Mouse (Mus musculus): ENCODE measurements around the gene Mgat5. TPM values are rescaled to one million over a fixed set of nuclear protein-coding genes. Genes with fewer than 3 reads are reported as not detected.
A peak's percentile ranks its signal among the peaks of the same experiment; 100 is the strongest.

Gene Mgat5
- polyA plus RNA-seq, 1 experiment from 2014 or later = 0.98 TPM

DNA sequence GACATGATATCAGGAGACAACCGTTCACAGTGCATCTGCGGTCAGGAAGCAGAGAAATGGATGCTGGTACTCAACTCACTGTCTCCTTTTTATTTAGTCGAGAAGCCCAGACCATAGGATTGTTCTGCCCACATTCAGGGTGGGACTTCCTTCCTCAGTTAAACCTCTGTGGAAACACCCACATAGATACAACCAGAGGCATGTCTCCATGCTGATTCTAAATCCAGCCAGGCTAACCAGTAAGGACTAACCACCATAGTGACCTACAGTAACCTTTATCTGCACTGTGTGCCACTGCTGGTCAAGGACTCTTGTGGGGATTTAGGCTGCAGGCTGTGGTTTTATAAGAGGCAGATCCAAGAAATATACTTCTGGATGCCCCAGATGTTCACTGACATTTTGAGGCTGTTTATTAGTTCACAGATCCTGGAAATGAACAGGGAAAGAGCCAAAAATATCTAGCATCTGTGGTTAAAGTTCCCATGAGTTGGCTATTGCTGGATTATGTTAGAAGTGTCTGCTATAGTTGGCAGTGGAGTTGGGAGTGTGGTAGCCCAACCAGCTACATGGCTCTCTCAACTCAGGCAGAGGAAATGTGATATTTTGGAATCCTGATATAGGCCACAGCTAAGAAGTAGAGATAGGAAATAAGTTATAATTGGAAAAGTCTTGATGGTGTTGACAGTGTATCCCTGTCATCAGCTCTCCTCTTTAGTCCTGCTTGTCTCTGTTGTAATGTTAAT, 143.2 kb downstream of the Mgat5 start:
- no peaks in the 10 kb centered on the region for H3K9me3 ChIP-seq (replicated peaks; ENCODE audit: control insufficient read depth, low read length)
- H3K4me3 ChIP-seq (ENCODE audit: low read depth, low read length) = no peak overlapping the region
- H3K36me3 ChIP-seq (ENCODE audit: control insufficient read depth, insufficient read depth) = no peaks in the 10 kb centered on the region
- H3K9ac ChIP-seq (ENCODE audit: low read depth, low read length) = no peak overlapping the region
- no peaks in the 10 kb centered on the region for H3K27me3 ChIP-seq (ENCODE audit: control insufficient read depth, insufficient read depth, low read depth, low read length)
- H3K4me2 ChIP-seq (ENCODE audit: low read depth, low read length) = no peak overlapping the region
- H3K4me1 ChIP-seq (ENCODE audit: control insufficient read depth, low read depth, low read length) = no peaks in the 10 kb centered on the region
- H3K27ac ChIP-seq (ENCODE audit: low read length) = no peak overlapping the region
- 45% methylated on average over 3 of the region's 3 CpGs for WGBS (ENCODE audit: insufficient replicate concordance)
- no peak for ATAC-seq (ENCODE audit: low read depth)

DNA sequence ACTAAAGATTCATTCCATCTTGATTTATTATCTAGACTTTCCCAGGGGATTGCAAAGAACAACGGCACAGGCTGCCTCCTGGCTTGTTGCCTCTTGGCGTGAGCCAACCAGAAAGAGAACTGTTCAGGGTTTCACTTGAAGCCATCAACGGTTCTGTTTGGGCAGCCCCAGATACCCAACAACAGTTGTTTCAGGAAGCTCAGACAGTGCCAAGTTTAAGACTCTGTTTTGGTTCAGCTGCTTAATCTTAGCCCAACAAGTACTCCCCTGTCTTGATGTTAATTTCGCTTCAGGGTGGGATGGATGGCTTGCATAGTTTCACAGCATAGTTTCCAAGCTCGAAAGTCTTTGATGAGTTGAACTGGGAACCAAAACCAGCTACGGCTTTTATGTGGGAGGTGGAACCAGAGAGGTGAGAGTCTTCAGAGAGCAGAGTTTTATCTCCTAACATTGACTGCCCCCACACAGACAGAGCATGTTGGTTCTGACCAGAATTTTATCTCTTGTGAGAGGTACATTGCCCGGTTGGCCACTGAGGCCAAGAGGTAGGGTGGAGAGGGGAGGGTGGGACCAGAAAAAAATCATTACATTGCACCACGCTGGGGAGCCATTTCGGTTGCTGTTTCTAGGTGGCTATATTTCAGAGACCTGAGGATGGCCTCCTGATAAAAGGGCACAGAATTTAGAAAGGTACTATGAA, 144.0 kb downstream of the Mgat5 start:
- Histone ChIP-seq H3K36me3 (ENCODE audit: control insufficient read depth, insufficient read depth) (no peaks in the 10 kb centered on the region), H3K27ac (ENCODE audit: low read length) (no peak overlapping the region), H3K9ac (ENCODE audit: low read depth, low read length) (no peak overlapping the region), H3K4me1 (ENCODE audit: control insufficient read depth, low read depth, low read length) (no peaks in the 10 kb centered on the region), H3K4me2 (ENCODE audit: low read depth, low read length) (no peak overlapping the region), H3K4me3 (ENCODE audit: low read depth, low read length) (no peak overlapping the region), H3K27me3 (ENCODE audit: control insufficient read depth, insufficient read depth, low read depth, low read length) (no peaks in the 10 kb centered on the region), H3K9me3 (replicated peaks; ENCODE audit: control insufficient read depth, low read length) (no peaks in the 10 kb centered on the region)
- no peak for ATAC-seq (ENCODE audit: low read depth)
- 34% methylated on average over 9 of the region's 9 CpGs for WGBS (ENCODE audit: insufficient replicate concordance)

DNA sequence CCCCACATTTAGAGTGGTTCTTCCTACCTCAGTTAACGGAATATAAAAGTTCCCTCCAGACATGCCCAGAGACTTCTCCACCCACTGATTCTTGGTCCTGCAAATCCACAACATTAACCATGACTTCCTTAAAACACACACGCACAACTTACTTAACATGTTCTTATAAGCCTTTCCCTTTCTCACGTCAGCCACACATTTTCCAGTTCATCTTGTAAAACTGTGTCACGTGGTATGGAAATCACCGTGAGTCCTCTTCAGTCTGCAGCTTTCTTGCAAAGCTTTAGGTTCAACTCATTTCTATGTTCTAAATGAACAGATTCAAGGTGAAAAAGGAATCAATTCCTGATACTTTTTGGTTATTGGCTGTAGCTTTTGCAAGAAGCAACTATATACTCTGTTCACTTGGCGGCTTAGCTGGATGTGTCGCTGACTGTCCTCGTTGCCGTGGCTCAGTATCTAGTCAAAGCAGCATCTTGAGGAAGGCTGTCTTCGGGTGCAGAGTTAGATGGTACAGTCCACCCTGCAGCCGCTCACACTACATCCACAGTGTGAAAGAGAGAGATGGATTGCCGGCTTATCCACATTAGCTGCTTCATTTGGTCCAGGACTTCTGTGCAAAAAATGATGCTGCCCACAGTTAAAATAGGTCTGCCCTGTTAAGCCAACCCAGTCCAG, 146.7 kb downstream of the Mgat5 start:
- Histone ChIP-seq H3K9ac (ENCODE audit: low read depth, low read length) (no peak overlapping the region), H3K9me3 (replicated peaks; ENCODE audit: control insufficient read depth, low read length) (no peaks in the 10 kb centered on the region), H3K27ac (ENCODE audit: low read length) (no peak overlapping the region), H3K4me2 (ENCODE audit: low read depth, low read length) (no peak overlapping the region), H3K4me3 (ENCODE audit: low read depth, low read length) (no peak overlapping the region), H3K4me1 (ENCODE audit: control insufficient read depth, low read depth, low read length) (no peaks in the 10 kb centered on the region), H3K36me3 (ENCODE audit: control insufficient read depth, insufficient read depth) (no peaks in the 10 kb centered on the region), H3K27me3 (ENCODE audit: control insufficient read depth, insufficient read depth, low read depth, low read length) (no peaks in the 10 kb centered on the region)
- ATAC-seq (ENCODE audit: low read depth) = no peak
- 77% methylated on average over 12 of the region's 12 CpGs for WGBS (ENCODE audit: insufficient replicate concordance)

DNA sequence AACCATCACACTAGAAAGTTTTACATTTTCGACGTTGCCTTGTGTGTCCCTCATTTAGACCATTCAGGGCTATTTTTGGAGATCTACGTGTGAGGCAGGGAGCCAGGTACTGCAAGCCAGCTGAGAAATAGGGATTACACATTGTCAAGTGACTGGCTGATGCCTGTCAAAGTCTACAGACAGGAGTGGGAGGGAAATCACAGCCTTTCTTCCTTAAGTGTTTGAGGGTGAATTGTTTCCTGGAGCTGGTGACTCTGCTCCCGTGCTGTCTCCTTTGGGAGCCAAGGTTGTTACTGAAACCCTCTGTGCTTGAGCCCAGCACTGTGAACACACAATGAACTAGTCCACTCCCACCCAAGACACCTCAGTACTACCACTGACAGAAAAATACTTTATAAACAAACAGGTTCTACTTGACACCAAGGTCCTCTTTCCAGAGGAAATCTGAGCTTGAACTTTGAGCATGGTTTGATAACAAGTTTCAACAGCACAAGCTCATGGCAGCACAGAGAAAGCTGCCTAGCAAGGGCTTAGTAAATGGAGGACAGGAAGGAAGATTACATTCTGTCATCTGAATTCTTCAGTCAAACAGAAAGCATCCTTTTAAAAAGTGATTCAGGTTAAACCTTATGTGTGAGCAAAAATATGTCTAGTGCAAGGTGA, 147.4 kb downstream of the Mgat5 start:
- 67% methylated on average over 4 of the region's 4 CpGs for whole genome bisulfite sequencing (ENCODE audit: insufficient replicate concordance)
- Histone ChIP-seq H3K9ac (ENCODE audit: low read depth, low read length) (no peak overlapping the region), H3K9me3 (replicated peaks; ENCODE audit: control insufficient read depth, low read length) (no peaks in the 10 kb centered on the region), H3K27ac (ENCODE audit: low read length) (no peak overlapping the region), H3K36me3 (ENCODE audit: control insufficient read depth, insufficient read depth) (no peaks in the 10 kb centered on the region), H3K27me3 (ENCODE audit: control insufficient read depth, insufficient read depth, low read depth, low read length) (no peaks in the 10 kb centered on the region), H3K4me2 (ENCODE audit: low read depth, low read length) (no peak overlapping the region), H3K4me3 (ENCODE audit: low read depth, low read length) (no peak overlapping the region), H3K4me1 (ENCODE audit: control insufficient read depth, low read depth, low read length) (no peaks in the 10 kb centered on the region)
- no peak for ATAC-seq (ENCODE audit: low read depth)

DNA sequence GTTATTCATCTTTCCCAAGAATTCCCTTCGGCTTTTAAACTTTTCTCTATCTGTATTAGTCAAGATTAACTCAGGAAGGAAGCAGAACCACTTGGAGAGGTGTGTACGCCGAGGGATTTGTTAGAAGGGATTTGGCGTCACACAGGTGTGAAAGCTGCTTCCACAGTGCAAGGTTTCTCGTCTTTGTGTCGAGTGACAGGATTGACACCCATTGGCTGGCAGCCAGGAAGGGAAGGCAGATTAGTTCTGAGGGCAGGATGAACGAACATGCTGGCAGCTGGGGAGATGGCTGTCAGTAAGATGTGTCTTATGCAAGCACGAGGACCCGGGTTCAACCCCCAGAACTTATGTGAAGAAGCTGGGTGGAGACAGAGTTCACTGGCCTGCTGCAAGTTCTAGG, 148.6 kb downstream of the Mgat5 start:
- Histone ChIP-seq H3K27me3 (ENCODE audit: control insufficient read depth, insufficient read depth, low read depth, low read length) (no peaks in the 10 kb centered on the region), H3K4me1 (ENCODE audit: control insufficient read depth, low read depth, low read length) (no peaks in the 10 kb centered on the region), H3K9ac (ENCODE audit: low read depth, low read length) (no peak overlapping the region), H3K27ac (ENCODE audit: low read length) (no peak overlapping the region), H3K4me3 (ENCODE audit: low read depth, low read length) (no peak overlapping the region), H3K9me3 (replicated peaks; ENCODE audit: control insufficient read depth, low read length) (no peaks in the 10 kb centered on the region), H3K36me3 (ENCODE audit: control insufficient read depth, insufficient read depth) (no peaks in the 10 kb centered on the region), H3K4me2 (ENCODE audit: low read depth, low read length) (no peak overlapping the region)
- WGBS (ENCODE audit: insufficient replicate concordance) = 58% methylated on average over 9 of the region's 9 CpGs
- no peak for ATAC-seq (ENCODE audit: low read depth)

DNA sequence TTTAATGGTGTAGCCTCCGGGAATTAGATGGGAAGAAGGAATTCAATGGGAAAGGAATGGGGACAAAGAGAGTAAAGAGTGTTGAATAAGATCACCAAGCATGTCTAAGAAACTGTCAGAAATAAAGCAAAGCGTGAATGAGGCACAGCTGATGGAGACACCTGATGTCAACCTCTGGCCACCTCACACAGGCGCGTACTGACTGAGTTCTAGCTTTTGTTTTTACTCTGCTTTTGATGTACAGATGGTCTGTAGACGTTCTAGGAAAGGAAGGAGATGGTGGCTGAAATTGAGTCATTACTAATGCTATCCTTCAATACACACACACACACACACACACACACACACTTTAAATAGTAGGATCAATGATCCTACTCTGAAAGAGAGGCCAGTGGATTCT, 149.3 kb downstream of the Mgat5 start:
- ATAC-seq (ENCODE audit: low read depth) = no peak
- 77% methylated on average over 5 of the region's 5 CpGs for WGBS (ENCODE audit: insufficient replicate concordance)
- Histone ChIP-seq H3K27me3 (ENCODE audit: control insufficient read depth, insufficient read depth, low read depth, low read length) (no peaks in the 10 kb centered on the region), H3K4me3 (ENCODE audit: low read depth, low read length) (no peak overlapping the region), H3K36me3 (ENCODE audit: control insufficient read depth, insufficient read depth) (no peaks in the 10 kb centered on the region), H3K4me1 (ENCODE audit: control insufficient read depth, low read depth, low read length) (no peaks in the 10 kb centered on the region), H3K4me2 (ENCODE audit: low read depth, low read length) (no peak overlapping the region), H3K9ac (ENCODE audit: low read depth, low read length) (no peak overlapping the region), H3K9me3 (replicated peaks; ENCODE audit: control insufficient read depth, low read length) (no peaks in the 10 kb centered on the region), H3K27ac (ENCODE audit: low read length) (no peak overlapping the region)

DNA sequence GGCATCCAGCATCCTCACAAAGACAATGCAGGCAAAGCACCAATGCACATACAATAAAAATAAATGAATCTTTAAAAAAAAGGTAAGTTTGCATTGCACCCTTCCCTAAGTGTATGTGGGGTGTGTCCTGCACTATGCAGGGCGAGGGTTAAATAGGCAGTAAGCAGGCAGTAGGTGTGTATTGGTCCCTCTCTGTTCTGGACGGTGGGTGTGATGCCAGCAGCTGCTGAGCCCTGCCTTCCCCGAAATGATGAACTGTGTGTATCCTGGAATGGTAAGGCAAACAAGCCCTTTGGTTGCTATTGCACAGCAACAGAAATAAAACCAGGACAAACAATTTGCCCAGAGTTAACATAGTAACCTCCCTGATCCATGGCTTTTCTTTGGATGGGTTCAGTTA, 150.2 kb downstream of the Mgat5 start:
- Histone ChIP-seq H3K4me2 (ENCODE audit: low read depth, low read length) (no peak overlapping the region), H3K4me1 (ENCODE audit: control insufficient read depth, low read depth, low read length) (no peaks in the 10 kb centered on the region), H3K27me3 (ENCODE audit: control insufficient read depth, insufficient read depth, low read depth, low read length) (no peaks in the 10 kb centered on the region), H3K4me3 (ENCODE audit: low read depth, low read length) (no peak overlapping the region), H3K9ac (ENCODE audit: low read depth, low read length) (no peak overlapping the region), H3K27ac (ENCODE audit: low read length) (no peak overlapping the region), H3K36me3 (ENCODE audit: control insufficient read depth, insufficient read depth) (no peaks in the 10 kb centered on the region), H3K9me3 (replicated peaks; ENCODE audit: control insufficient read depth, low read length) (no peaks in the 10 kb centered on the region)
- no peak for ATAC-seq (ENCODE audit: low read depth)
- WGBS (ENCODE audit: insufficient replicate concordance) = 57% methylated on average over 3 of the region's 3 CpGs

DNA sequence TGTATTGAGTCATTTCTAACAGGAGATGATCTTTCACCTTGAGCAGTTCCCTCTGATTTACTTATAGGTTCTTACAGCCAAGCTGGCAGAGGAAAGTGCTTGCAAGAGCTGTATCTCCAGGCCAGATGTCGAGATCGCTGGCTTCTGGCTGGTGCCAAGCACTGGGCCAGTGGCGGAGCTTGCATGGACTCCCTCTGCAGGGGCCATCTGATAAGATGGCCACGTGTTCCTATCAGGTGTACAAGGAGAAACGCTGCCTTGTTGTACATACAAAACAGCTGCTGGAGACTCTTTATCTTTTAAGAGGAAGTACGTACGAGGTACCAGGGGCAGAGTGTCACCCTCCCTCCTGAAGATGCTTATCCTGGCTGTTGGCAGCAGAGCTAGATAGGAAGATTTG, 158.8 kb downstream of the Mgat5 start:
- ATAC-seq (ENCODE audit: low read depth) = peak; percentile 24; the same call in 1 of the 2 replicates
- no peak overlapping the region for H3K4me2 ChIP-seq (ENCODE audit: low read depth, low read length)
- 28% methylated on average over 7 of the region's 7 CpGs for whole genome bisulfite sequencing (ENCODE audit: insufficient replicate concordance)
- H3K4me3 ChIP-seq (ENCODE audit: low read depth, low read length) = no peak overlapping the region
- no peaks in the 10 kb centered on the region for H3K36me3 ChIP-seq (ENCODE audit: control insufficient read depth, insufficient read depth)
- H3K27me3 ChIP-seq (ENCODE audit: control insufficient read depth, insufficient read depth, low read depth, low read length) = no peaks in the 10 kb centered on the region
- H3K9me3 ChIP-seq (replicated peaks; ENCODE audit: control insufficient read depth, low read length) = no peaks in the 10 kb centered on the region
- H3K27ac ChIP-seq (ENCODE audit: low read length) = no peak overlapping the region
- H3K9ac ChIP-seq (ENCODE audit: low read depth, low read length) = no peak overlapping the region
- no peaks in the 10 kb centered on the region for H3K4me1 ChIP-seq (ENCODE audit: control insufficient read depth, low read depth, low read length)
